Mouse (Mus musculus): Measurements from ENCODE around the gene Xab2.

- TF ChIP-seq CTCF (IDR thresholded peaks at IDR 0.05; ENCODE audit: insufficient read depth, low read length) (no peak), POLR2A (IDR thresholded peaks at IDR 0.05; ENCODE audit: borderline replicate concordance, extremely low read depth, low read depth, low read length) (no peak)
Observed at GRCm38 (mm10) chr8:3664405-3664804, 43.3 kb upstream of the Xab2 start.

All from lung, adult 2 months (tissue).